Comparison of ENCODE assay signal across 8 mouse cellular contexts in the genomic region with DNA sequence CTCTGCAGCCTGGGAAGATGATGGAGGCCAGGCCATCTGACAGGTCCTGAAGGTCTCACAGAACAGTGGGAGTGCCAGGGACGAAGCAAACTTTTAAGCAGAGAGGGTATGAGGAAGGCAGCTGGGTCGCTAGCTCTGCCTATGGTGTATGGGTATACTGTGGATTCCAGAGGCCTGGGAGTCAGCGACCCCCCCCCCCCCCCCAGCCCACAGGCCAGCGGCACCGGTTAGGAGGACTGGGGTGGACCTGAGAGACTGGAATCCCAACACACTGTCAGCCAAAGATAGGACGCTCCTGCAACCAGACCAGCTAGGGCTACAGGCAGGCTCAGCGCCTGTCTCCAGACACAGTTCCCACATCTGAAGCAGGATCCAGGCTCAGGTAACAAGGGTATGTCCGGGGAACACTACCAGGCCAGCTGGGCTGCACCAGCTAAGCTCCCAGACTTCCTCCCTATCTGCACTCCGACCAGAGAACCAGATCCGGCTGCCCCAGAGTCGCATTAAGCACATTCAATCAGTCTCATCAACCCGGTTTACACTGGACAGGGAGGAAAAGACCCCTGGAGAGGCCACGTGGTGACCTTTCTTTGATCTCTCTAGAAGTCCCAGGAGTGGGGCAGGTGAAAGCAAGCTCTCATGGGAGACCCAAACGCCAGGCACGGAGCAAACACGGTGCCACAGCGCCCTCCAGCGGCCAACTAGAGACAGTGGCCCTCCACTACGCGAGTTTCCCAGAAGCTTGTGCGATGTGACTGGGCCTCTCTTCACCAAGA. TPM values are rescaled to one million over a fixed set of nuclear protein-coding genes. Genes with fewer than 3 reads are reported as not detected.
DNase-seq lines count a peak whose midpoint lies in the region; ATAC-seq and TF ChIP-seq lines count a peak whose summit lies in the region.

No protein-coding gene starts in this region.

- no peak for TF ChIP-seq POLR2A in cortical plate, adult 2 months (IDR thresholded peaks at IDR 0.05; ENCODE audit: extremely low read depth, insufficient read depth, low read length)

- H3K9me3 ChIP-seq in intestine, embryonic 14.5 days (ENCODE audit: control insufficient read depth, low read length) = no peaks in the 10 kb centered on the region

- no peaks in the 10 kb centered on the region for H3K27me3 ChIP-seq in intestine, embryonic 14.5 days (replicated peaks; ENCODE audit: control insufficient read depth, insufficient read depth, low read length)

- peak; percentile 50 for ATAC-seq in activated CD4-positive, CD25-positive, alpha-beta regulatory T cell, adult 4 months
- peak; percentile 70 for ATAC-seq in intestine, embryonic 14.5 days (replicated peaks; ENCODE audit: low FRiP score, low TSS enrichment, low read depth)
- ATAC-seq in megakaryocyte progenitor cell, adult 5-6 weeks (replicated peaks; ENCODE audit: poor library complexity) = peak; percentile 85

- 10% methylated on average over 21 of the region's 21 CpGs for WGBS in intestine, embryonic 14.5 days

- no peak overlapping the region for H3K4me3 ChIP-seq in cortical plate, adult 2 months (ENCODE audit: insufficient read depth, low read length)
- no peak overlapping the region for H3K4me3 ChIP-seq in intestine, embryonic 14.5 days (ENCODE audit: low read depth, low read length)

- intact Hi-C loops in left cerebral cortex, postnatal 10 days (cut with DNase I) = loop anchor here (2.0 kb wide), 1 partner anchor 474 kb away; no protein-coding TSS in a partner anchor

- H3K9ac ChIP-seq in intestine, embryonic 14.5 days (ENCODE audit: low read length) = no peak overlapping the region

- peak; percentile 63 for DNase-seq in gastrocnemius, postnatal 25 days
- DNase-seq in intestine, embryonic 14.5 days (ENCODE audit: low spot score) = peak; percentile 94
- peak; percentile 76 to 89 for DNase-seq in left cerebral cortex, postnatal 10 days (ENCODE audit: extremely low spot score in 1 of 2, low spot score in 2 of 2)
- peak; percentile 85 to 92 for DNase-seq in right cerebral cortex, postnatal 10 days (ENCODE audit: low spot score in 2 of 2)
- DNase-seq in urinary bladder, postnatal 10 days (ENCODE audit: low spot score) = peak; percentile 52

- H3K27ac ChIP-seq in cortical plate, adult 2 months (ENCODE audit: insufficient read depth, low read length) = no peak overlapping the region
- no peak overlapping the region for H3K27ac ChIP-seq in intestine, embryonic 14.5 days (ENCODE audit: low read depth)

- H3K4me2 ChIP-seq in intestine, embryonic 14.5 days (ENCODE audit: low read length) = peak overlapping the region; percentile 41

- peak; percentile 96 for TF ChIP-seq CTCF in cortical plate, adult 2 months (IDR thresholded peaks at IDR 0.05; ENCODE audit: extremely low read depth, insufficient read depth, low read length)

- H3K4me1 ChIP-seq in cortical plate, adult 2 months (ENCODE audit: control insufficient read depth, insufficient read depth, low read length) = peaks cover 3% of the 10 kb centered on the region
- peaks cover 4% of the 10 kb centered on the region; the same call in 1 of the 2 replicates for H3K4me1 ChIP-seq in intestine, embryonic 14.5 days (replicated peaks; ENCODE audit: control insufficient read depth, insufficient read depth, low read length)

- H3K36me3 ChIP-seq in intestine, embryonic 14.5 days (ENCODE audit: control insufficient read depth, insufficient read depth, low read length) = no peaks in the 10 kb centered on the region

RNA-seq across cellular contexts. Expression of a gene that starts 10.7 kb away (rescaled TPM):
- 10 to 100 TPM; 17.0 to 27.9 TPM for polyA plus RNA-seq in activated CD4-positive, CD25-positive, alpha-beta regulatory T cell, adult 4 months (2017; shearing (Covaris generic))
- polyA plus RNA-seq in cortical plate, adult 2 months (2012; rRNA removed) = 15.3 and 16.2 TPM in 2 replicates
- 1 to 10 TPM; 2.8 to 3.3 TPM for total RNA-seq in gastrocnemius, postnatal 25 days (2021)
- polyA plus RNA-seq in intestine, embryonic 14.5 days (2014; fragmentation: Nextera tagmentation; extraction: Ambion mirVana) = 20.4 and 20.5 TPM in 2 replicates
- 10 to 100 TPM; 22.2 to 22.6 TPM for total RNA-seq in left cerebral cortex, postnatal 10 days (2021)
- 14.5 and 16.0 TPM in 2 replicates for total RNA-seq in megakaryocyte progenitor cell, adult 5-6 weeks (2015)
- 11.8 and 17.0 TPM in 2 replicates for total RNA-seq in megakaryocyte progenitor cell, adult 5-6 weeks (2017)
